Mouse (Mus musculus) central nervous system, embryonic 18 days (tissue): ENCODE data around the gene Mef2b. TPM values are rescaled to one million over a fixed set of nuclear protein-coding genes. Genes with fewer than 3 reads are reported as not detected.

Experiments used
- polyA plus RNA-seq: library from polyadenylated mRNA; depleted of rRNA; stranded (reverse); fragments of >200 nt; gene quantifications from 2 replicates; pipeline ENCODE4 v1.2.3, GENCODE M21; 2012; rRNA removed

The Mef2b gene
- polyA plus RNA-seq, result 0.31 and 0.49 TPM in 2 replicates

DNA sequence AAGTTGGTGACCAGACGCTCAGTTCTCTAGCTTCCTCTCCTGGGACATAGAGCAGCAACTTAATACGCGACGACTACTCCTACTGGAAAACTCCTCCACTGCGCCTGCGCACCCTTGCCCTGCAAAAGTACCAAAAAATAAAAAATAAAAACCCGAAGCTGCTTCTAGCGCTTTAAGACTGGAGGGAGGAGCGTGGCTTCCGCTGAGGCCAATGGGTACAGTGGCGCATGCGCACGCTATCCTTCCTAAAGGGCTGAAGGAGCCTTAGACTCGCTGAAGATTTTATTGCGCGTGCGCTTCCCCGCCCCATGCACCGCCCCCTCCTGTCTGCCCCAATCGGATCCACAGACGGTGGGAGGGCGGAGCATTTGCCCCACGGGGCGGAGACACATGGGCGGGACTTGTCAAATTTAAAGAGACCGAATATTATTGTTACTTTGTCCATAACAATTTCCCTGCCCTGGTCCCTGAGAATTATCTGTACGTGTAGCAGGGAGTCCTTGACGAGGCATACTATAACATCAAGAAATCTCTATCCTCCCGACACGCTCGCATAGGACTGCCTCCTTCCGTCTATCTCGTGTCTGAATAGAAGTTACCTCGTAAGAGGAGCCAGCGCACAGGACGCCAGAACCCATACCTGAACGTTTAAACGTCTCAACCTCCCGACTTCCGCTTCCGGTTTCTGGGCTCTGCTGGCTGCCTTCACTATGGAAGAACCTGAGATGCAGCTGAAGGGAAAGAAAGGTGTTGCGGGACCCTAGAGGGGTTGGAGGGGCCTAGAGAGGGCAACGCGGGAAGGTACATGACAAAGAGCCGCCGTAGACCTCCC is at the start of gene Mef2b, which contains the start of the genes Rfxank and Borcs8:
Mef2b (plus strand) TSS at position 686 of the 832 bp plus-strand sequence.
Rfxank (minus strand) TSS at position 129 of the 832 bp plus-strand sequence.
Borcs8 (plus strand) TSS at position 474 of the 832 bp plus-strand sequence.

GRCm38 (mm10) chr8:70120667-70121066 is 18.8 kb upstream of the Mef2b start, which contains the start of gene Ncan:
TSS of gene Ncan (minus strand) at chr8:70120873.

DNA sequence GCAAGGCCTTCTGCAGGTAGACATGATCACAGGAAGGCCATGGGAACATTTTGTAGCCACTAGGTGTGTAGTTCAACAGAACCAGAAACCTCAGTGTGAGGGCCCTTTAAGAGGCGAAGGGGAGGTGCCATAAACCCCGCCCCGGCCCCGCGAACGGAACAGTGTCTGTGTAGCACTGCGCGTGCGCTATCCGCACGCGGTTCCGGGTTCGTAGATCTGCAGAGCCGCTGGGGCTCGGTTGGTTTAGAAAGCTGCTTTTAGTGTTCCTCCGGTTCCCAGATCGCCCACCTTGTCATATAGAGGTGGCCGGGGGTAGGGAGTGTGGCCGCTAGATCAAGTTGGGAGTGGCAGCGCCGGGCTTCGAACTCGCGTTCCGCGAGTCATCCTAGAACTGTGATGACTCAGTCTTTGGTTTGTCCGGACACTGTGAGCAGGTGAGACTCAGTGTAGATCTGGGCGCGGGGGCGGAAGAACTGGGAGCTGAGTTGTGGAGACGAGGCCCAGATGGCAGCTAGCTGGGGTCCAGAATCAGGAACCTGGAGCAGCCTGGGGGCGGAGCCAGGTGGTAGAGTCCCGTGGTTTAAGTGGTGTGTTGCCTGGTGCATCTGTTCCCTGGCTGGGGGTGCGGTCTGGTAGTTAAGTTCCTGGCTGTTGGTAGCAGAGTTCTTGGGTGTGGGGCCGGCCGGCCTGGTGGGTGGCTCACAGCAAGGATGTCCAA is 8.2 kb upstream of the Mef2b start, which contains the start of gene Nr2c2ap:
Nr2c2ap (plus strand) TSS at position 168 of the 718 bp plus-strand sequence.

GRCm38 (mm10) chr8:70172043-70172681 is 32.7 kb downstream of the Mef2b start, which contains the start of gene Tmem161a:
TSS of gene Tmem161a (plus strand) at chr8:70172356.

GRCm38 (mm10) chr8:70212112-70213055 is 72.9 kb downstream of the Mef2b start, which contains the start of gene Slc25a42:
TSS of gene Slc25a42 (minus strand) at chr8:70212305.

Other genes starting within 250 kb of the Mef2b start
- gene Tssk6, start 237.5 kb upstream of the Mef2b start, polyA plus RNA-seq, result 0.47 and 0.51 TPM in 2 replicates
- 120 and 129 TPM in 2 replicates for gene Ndufa13, start 237.2 kb upstream of the Mef2b start, polyA plus RNA-seq
- 10.8 and 11.7 TPM in 2 replicates for gene Yjefn3, start 237.0 kb upstream of the Mef2b start, polyA plus RNA-seq
- gene Gatad2a, start 143.3 kb upstream of the Mef2b start, polyA plus RNA-seq, result 20.8 and 21.0 TPM in 2 replicates
- 115 and 119 TPM in 2 replicates for gene Mau2, start 97.0 kb upstream of the Mef2b start, polyA plus RNA-seq
- 26.0 and 28.5 TPM in 2 replicates for gene Sugp1, start 96.9 kb upstream of the Mef2b start, polyA plus RNA-seq
- 5.8 and 6.4 TPM in 2 replicates for gene Tm6sf2, start 66.8 kb upstream of the Mef2b start, polyA plus RNA-seq
- gene Hapln4, start 56.3 kb upstream of the Mef2b start, polyA plus RNA-seq, result 0.53 and 0.70 TPM in 2 replicates
- 80.6 and 97.8 TPM in 2 replicates for gene Ncan, start 18.8 kb upstream of the Mef2b start, polyA plus RNA-seq
- 28.4 and 28.9 TPM in 2 replicates for gene Nr2c2ap, start 8.4 kb upstream of the Mef2b start, polyA plus RNA-seq
- 14.2 and 16.7 TPM in 2 replicates for gene Rfxank, start 557 bp upstream of the Mef2b start, polyA plus RNA-seq
- gene Borcs8, start 212 bp upstream of the Mef2b start, polyA plus RNA-seq, result 107 and 110 TPM in 2 replicates
- 88.0 and 105 TPM in 2 replicates for gene Tmem161a, start 32.6 kb downstream of the Mef2b start, polyA plus RNA-seq
- 30.8 and 32.6 TPM in 2 replicates for gene Slc25a42, start 72.6 kb downstream of the Mef2b start, polyA plus RNA-seq
- 144 and 148 TPM in 2 replicates for gene Sugp2, start 94.5 kb downstream of the Mef2b start, polyA plus RNA-seq
- gene Armc6, start 94.8 kb downstream of the Mef2b start, polyA plus RNA-seq, result 143 and 144 TPM in 2 replicates
- gene Homer3, start 143.1 kb downstream of the Mef2b start, polyA plus RNA-seq, result 39.3 and 42.2 TPM in 2 replicates
- 53.5 and 59.7 TPM in 2 replicates for gene Ddx49, start 162.8 kb downstream of the Mef2b start, polyA plus RNA-seq
- gene Cope, start 162.8 kb downstream of the Mef2b start, polyA plus RNA-seq, result 260 and 266 TPM in 2 replicates
- gene Cers1, start 176.1 kb downstream of the Mef2b start, polyA plus RNA-seq, result 37.7 and 45.2 TPM in 2 replicates
- gene Gdf1, start 190.1 kb downstream of the Mef2b start, polyA plus RNA-seq, result 13.0 and 13.6 TPM in 2 replicates
- gene Upf1, start 213.6 kb downstream of the Mef2b start, polyA plus RNA-seq, result 18.0 and 25.0 TPM in 2 replicates
- 0.19 and 0.36 TPM in 2 replicates for gene Comp, start 233.8 kb downstream of the Mef2b start, polyA plus RNA-seq